Mouse (Mus musculus): ENCODE results near the gene Slc35e4. TPM values are rescaled to one million over a fixed set of nuclear protein-coding genes. Genes with fewer than 3 reads are reported as not detected.
A peak's percentile ranks its signal among the peaks of the same experiment; 100 is the strongest.
"Not testable (repeated sequence)": the region's sequence is repeated elsewhere in the genome, so short reads cannot be mapped to it uniquely, and the experiment has no call there.

Gene Slc35e4
- total and polyA plus RNA-seq, 3 experiments = 3.3 to 10.9 (median 4.6) TPM

GRCm38 (mm10) chr11:3912875-3913271 is 1.6 kb downstream of the Slc35e4 start (continued):
- TF ChIP-seq PAX5 (IDR thresholded peaks at IDR 0.05; ENCODE audit: low read length) (no peak), UBTF (IDR thresholded peaks at IDR 0.05; ENCODE audit: low read depth, low read length) (no peak), E2F4 (IDR thresholded peaks at IDR 0.05; ENCODE audit: insufficient replicate concordance, low read depth, low read length) (no peak), MXI1 (IDR thresholded peaks at IDR 0.05; ENCODE audit: low read depth, low read length) (no peak)

- no peak for DNase-seq (ENCODE audit: extremely low read depth)
- dilution Hi-C loops (cut with MboI; ENCODE audit: extremely low pct_ligation_motif_present, extremely low pct_unique_long_range_greater_than_20kb, low sequenced_read_pairs) = no loop called here
- Histone ChIP-seq H3K9ac (ENCODE audit: insufficient read depth, low read depth) (no peak overlapping the region), H3K4me2 (ENCODE audit: insufficient read depth, low read depth, poor library complexity, severe bottlenecking) (peak overlapping the region; percentile 80), H3K36me3 (replicated peaks in 1 of 2; ENCODE audit: control insufficient read depth in 1 of 2, insufficient read depth in 1 of 2, low read length in 1 of 2) (peaks cover 4 to 14% of the 10 kb centered on the region in 2 experiments), H3K79me2 (replicated peaks; ENCODE audit: control insufficient read depth, extremely low read depth, insufficient read depth, poor library complexity, severe bottlenecking) (no peaks in the 10 kb centered on the region), H3K4me3 (replicated peaks in 1 of 3; ENCODE audit: low read depth in 2 of 3, low read length in 2 of 3, poor library complexity in 1 of 3) (peak overlapping the region in 2 of 3 experiments; percentile 21 to 75), H3K27ac (ENCODE audit: insufficient read depth, low read depth) (no peak overlapping the region), H3K4me1 (ENCODE audit: control insufficient read depth in 1 of 2, insufficient read depth in 2 of 2) (peaks cover 36 to 55% of the 10 kb centered on the region in 2 experiments), H3K27me3 (replicated peaks) (peaks cover 13% of the 10 kb centered on the region), H3K9me3 (replicated peaks; ENCODE audit: low read length) (no peaks in the 10 kb centered on the region)
- in situ Hi-C loops (cut with MboI; ENCODE audit: low pct_ligation_motif_present, low pct_unique_long_range_greater_than_20kb, low sequenced_read_pairs) = loop anchor here (25.0 kb wide), 1 partner anchor 375 kb away; the partner anchor contains the start of gene Smtn
- TF ChIP-seq MAZ (IDR thresholded peaks at IDR 0.05; ENCODE audit: low read depth, low read length) = no peak
- peak; percentile 10; the same call in 1 of the 2 replicates for TF ChIP-seq EP300 (IDR thresholded peaks at IDR 0.05; ENCODE audit: low read length)
- TF ChIP-seq RCOR1 (conservative IDR thresholded peaks at IDR 0.05; ENCODE audit: low read depth, low read length) = no peak
- no peak for TF ChIP-seq JUND (conservative IDR thresholded peaks at IDR 0.05; ENCODE audit: low read depth, low read length)
Observed at GRCm38 (mm10) chr11:3912100-3912874, 2.2 kb downstream of the Slc35e4 start.

DNA sequence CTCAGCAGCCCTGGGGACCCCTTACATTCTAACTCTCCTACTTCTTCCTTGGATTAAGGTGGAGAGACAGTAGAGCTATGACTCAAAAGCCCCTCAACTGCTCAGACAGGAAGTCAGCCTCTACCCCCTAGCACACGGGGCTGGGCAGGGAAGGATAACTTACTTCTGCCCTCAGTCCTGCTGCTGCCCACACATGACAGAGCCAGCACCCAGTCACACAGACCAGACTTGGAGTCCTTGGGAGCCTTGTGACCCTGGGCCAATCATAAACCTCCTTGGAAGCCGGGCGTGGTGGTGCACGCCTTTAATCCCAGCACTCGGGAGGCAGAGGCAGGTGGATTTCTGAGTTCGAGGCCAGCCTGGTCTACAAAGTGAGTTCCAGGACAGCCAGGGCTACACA is 3.0 kb downstream of the Slc35e4 start:
- peak overlapping the region; percentile 3 to 16 (median 7) for H3K4me3 ChIP-seq (replicated peaks in 1 of 3; ENCODE audit: low read depth in 2 of 3, low read length in 2 of 3, poor library complexity in 1 of 3)
- peaks cover 11 to 22% of the 10 kb centered on the region in 2 experiments for H3K36me3 ChIP-seq (replicated peaks in 1 of 2; ENCODE audit: control insufficient read depth in 1 of 2, insufficient read depth in 1 of 2, low read length in 1 of 2)
- in situ Hi-C loops (cut with MboI; ENCODE audit: low pct_ligation_motif_present, low pct_unique_long_range_greater_than_20kb, low sequenced_read_pairs) = loop anchor here (25.0 kb wide), 1 partner anchor 374 kb away; the partner anchor contains the start of gene Smtn
- H3K9me3 ChIP-seq (replicated peaks; ENCODE audit: low read length); DNase-seq (ENCODE audit: extremely low read depth); H3K9ac ChIP-seq (ENCODE audit: insufficient read depth, low read depth); H3K27ac ChIP-seq (ENCODE audit: insufficient read depth, low read depth); dilution Hi-C loops (cut with MboI; ENCODE audit: extremely low pct_ligation_motif_present, extremely low pct_unique_long_range_greater_than_20kb, low sequenced_read_pairs); H3K79me2 ChIP-seq (replicated peaks; ENCODE audit: control insufficient read depth, extremely low read depth, insufficient read depth, poor library complexity, severe bottlenecking): not testable (repeated sequence)
- H3K27me3 ChIP-seq (replicated peaks) = peaks cover 13% of the 10 kb centered on the region
- peaks cover 28 to 50% of the 10 kb centered on the region in 2 experiments for H3K4me1 ChIP-seq (ENCODE audit: control insufficient read depth in 1 of 2, insufficient read depth in 2 of 2)
- peak overlapping the region; percentile 26; the same call in 1 of the 2 replicates for H3K4me2 ChIP-seq (ENCODE audit: insufficient read depth, low read depth, poor library complexity, severe bottlenecking)
